Mouse (Mus musculus) bone marrow macrophage, adult 2 months (primary cell): Measurements from ENCODE around the gene Rgr.

Source experiments
- CTCF ChIP-seq: IDR thresholded peaks from 2 replicates; pipeline ENCODE4 v1.5.1; 2012; ENCODE audit warnings: low read depth, mild to moderate bottlenecking, low read length, moderate library complexity
- POLR2A ChIP-seq: IDR thresholded peaks from 2 replicates; pipeline ENCODE4 v1.6.1; 2012; ENCODE audit warnings: mild to moderate bottlenecking, low read depth, low read length, borderline replicate concordance

- no peak for TF ChIP-seq POLR2A
- TF ChIP-seq CTCF: no peak
Measured at GRCm38 (mm10) chr14:36985693-36986092, 63.1 kb downstream of the Rgr start.
